Comparison of ENCODE assay signal across 8 mouse cellular contexts in genomic region chr7:101107968-101108652, GRCm38 (mm10). TPM values are rescaled to one million over a fixed set of nuclear protein-coding genes. Genes with fewer than 3 reads are reported as not detected.
DNase-seq lines count a peak whose midpoint lies in the region; ATAC-seq lines count a peak whose summit lies in the region.

No protein-coding gene starts in this region.

- peak; percentile 88 for ATAC-seq in heart, embryonic 16.5 days (replicated peaks; ENCODE audit: extremely low read depth, insufficient read depth, low FRiP score)
- peak; percentile 90 for ATAC-seq in liver, embryonic 15.5 days (ENCODE audit: insufficient read depth)
- peak; percentile 95 for ATAC-seq in neural tube, embryonic 12.5 days (ENCODE audit: low FRiP score, low read depth)

- H3K9me3 ChIP-seq in forebrain, embryonic 10.5 days = no peaks in the 10 kb centered on the region
- H3K9me3 ChIP-seq in heart, embryonic 16.5 days (replicated peaks; ENCODE audit: control insufficient read depth, low read length) = 0 out of 2 replicates have a peak, but pooled peaks cover 2% of the 10 kb centered on the region
- H3K9me3 ChIP-seq in liver, embryonic 15.5 days (replicated peaks) = no peaks in the 10 kb centered on the region
- H3K9me3 ChIP-seq in neural tube, embryonic 12.5 days = no peaks in the 10 kb centered on the region

- H3K4me1 ChIP-seq in forebrain, embryonic 10.5 days = peaks cover 25% of the 10 kb centered on the region
- H3K4me1 ChIP-seq in heart, embryonic 16.5 days (ENCODE audit: control insufficient read depth, insufficient read depth, low read length) = peaks cover 15% of the 10 kb centered on the region
- H3K4me1 ChIP-seq in liver, embryonic 15.5 days (replicated peaks) = peaks cover 36% of the 10 kb centered on the region
- H3K4me1 ChIP-seq in neural tube, embryonic 12.5 days = peaks cover 9% of the 10 kb centered on the region

- under 1% methylated on average over 62 of the region's 75 CpGs for WGBS in forebrain, embryonic 10.5 days
- WGBS in heart, embryonic 16.5 days = under 1% methylated on average over 73 of the region's 75 CpGs
- WGBS in liver, embryonic 15.5 days (ENCODE audit: insufficient replicate concordance) = under 1% methylated on average over 75 of the region's 75 CpGs
- under 1% methylated on average over 75 of the region's 75 CpGs for WGBS in neural tube, embryonic 12.5 days

- no peaks in the 10 kb centered on the region for H3K27me3 ChIP-seq in forebrain, embryonic 10.5 days (ENCODE audit: poor library complexity, severe bottlenecking)
- H3K27me3 ChIP-seq in heart, embryonic 16.5 days (ENCODE audit: control insufficient read depth, insufficient read depth, low read length) = no peaks in the 10 kb centered on the region
- no peaks in the 10 kb centered on the region; the same call in 1 of the 2 replicates for H3K27me3 ChIP-seq in liver, embryonic 15.5 days
- no peaks in the 10 kb centered on the region for H3K27me3 ChIP-seq in neural tube, embryonic 12.5 days (replicated peaks)

- H3K4me2 ChIP-seq in heart, embryonic 16.5 days (ENCODE audit: low read depth, low read length) = peak overlapping the region; percentile 64
- H3K4me2 ChIP-seq in liver, embryonic 15.5 days = peak overlapping the region; percentile 90
- peak overlapping the region; percentile 75 for H3K4me2 ChIP-seq in neural tube, embryonic 12.5 days (replicated peaks)

- peak; percentile 96 to 98 for DNase-seq in CD8-positive naive resting alpha-beta T cell, adult 2 months (ENCODE audit: low read depth in 2 of 2, low spot score in 2 of 2)
- DNase-seq in c-Kit-positive CD71-negative TER-119-negative erythroid progenitor cells, embryonic 14.5 days (ENCODE audit: low read depth) = peak; percentile 91
- DNase-seq in forebrain, embryonic 10.5 days (ENCODE audit: extremely low spot score, low spot score) = peak; percentile 98
- peak; percentile 96 to 97 for DNase-seq in kidney, postnatal 36 days
- peak; percentile 96 for DNase-seq in telencephalon, adult 2 months (ENCODE audit: low read depth, low spot score)

- H3K27ac ChIP-seq in forebrain, embryonic 10.5 days = peak overlapping the region; percentile 96
- H3K27ac ChIP-seq in heart, embryonic 16.5 days (ENCODE audit: low read length) = peak overlapping the region; percentile 98
- H3K27ac ChIP-seq in liver, embryonic 15.5 days (replicated peaks) = peak overlapping the region; percentile 82
- H3K27ac ChIP-seq in neural tube, embryonic 12.5 days = peak overlapping the region; percentile 97

- H3K4me3 ChIP-seq in forebrain, embryonic 10.5 days = peak overlapping the region; percentile 94
- peak overlapping the region; percentile 86 for H3K4me3 ChIP-seq in heart, embryonic 16.5 days (ENCODE audit: low read length)
- H3K4me3 ChIP-seq in liver, embryonic 15.5 days (replicated peaks) = peak overlapping the region; percentile 70
- peak overlapping the region; percentile 82 for H3K4me3 ChIP-seq in neural tube, embryonic 12.5 days

- peak overlapping the region; percentile 95 for H3K9ac ChIP-seq in heart, embryonic 16.5 days (ENCODE audit: low read length)
- H3K9ac ChIP-seq in liver, embryonic 15.5 days = peak overlapping the region; percentile 68
- H3K9ac ChIP-seq in neural tube, embryonic 12.5 days = peak overlapping the region; percentile 79

- H3K36me3 ChIP-seq in forebrain, embryonic 10.5 days (replicated peaks) = peaks cover 23% of the 10 kb centered on the region
- peaks cover 11% of the 10 kb centered on the region for H3K36me3 ChIP-seq in heart, embryonic 16.5 days (ENCODE audit: control insufficient read depth, insufficient read depth)
- 0 out of 2 replicates have a peak, but pooled peaks cover 4% of the 10 kb centered on the region for H3K36me3 ChIP-seq in liver, embryonic 15.5 days (replicated peaks)
- H3K36me3 ChIP-seq in neural tube, embryonic 12.5 days = peaks cover 7% of the 10 kb centered on the region; the same call in 1 of the 2 replicates

RNA-seq across cellular contexts. Expression of gene Fchsd2, which starts 15.4 kb away (rescaled TPM):
- 19.5 and 20.3 TPM in 2 replicates for polyA plus RNA-seq in forebrain, embryonic 10.5 days (2016; fragmentation: Nextera tagmentation; extraction: Ambion mirVana)
- 15.1 and 16.4 TPM in 2 replicates for polyA plus RNA-seq in heart, embryonic 16.5 days (2015; fragmentation: Nextera tagmentation; extraction: Ambion mirVana)
- 4.5 and 4.9 TPM in 2 replicates for polyA plus RNA-seq in liver, embryonic 15.5 days (2015; fragmentation: Nextera tagmentation; extraction: Ambion mirVana)
- polyA plus RNA-seq in neural tube, embryonic 12.5 days (2016; fragmentation: Nextera tagmentation; extraction: Ambion mirVana) = 34.6 and 36.5 TPM in 2 replicates

Comparison
In these comparisons a context has a peak if more than half of its experiments do, and no peak if none do; other contexts are left out.
1. Peak in every context shown above with its lines: DNase-seq, ATAC-seq, H3K4me3 ChIP-seq and H3K27ac ChIP-seq.